Mouse (Mus musculus): ENCODE results near the gene Gm14124. TPM values are rescaled to one million over a fixed set of nuclear protein-coding genes. Genes with fewer than 3 reads are reported as not detected.

The Gm14124 gene
- polyA plus RNA-seq (2014; fragmentation: Illumina TruSeq; extraction: RNeasy Lipid Tissue Mini Kit (QIAGEN cat#74804); ENCODE audit: low read depth, low replicate concordance): not detected

GRCm38 (mm10) chr2:150257291-150257690 lies at the start of gene Gm14124:
Gene Gm14124, plus strand, starts transcription at chr2:150257517.

GRCm38 (mm10) chr2:150217600-150218362 lies 39.5 kb upstream of the Gm14124 start, which contains the start of gene Zfp937:
Gene Zfp937, plus strand, starts transcription at chr2:150218073.

DNA sequence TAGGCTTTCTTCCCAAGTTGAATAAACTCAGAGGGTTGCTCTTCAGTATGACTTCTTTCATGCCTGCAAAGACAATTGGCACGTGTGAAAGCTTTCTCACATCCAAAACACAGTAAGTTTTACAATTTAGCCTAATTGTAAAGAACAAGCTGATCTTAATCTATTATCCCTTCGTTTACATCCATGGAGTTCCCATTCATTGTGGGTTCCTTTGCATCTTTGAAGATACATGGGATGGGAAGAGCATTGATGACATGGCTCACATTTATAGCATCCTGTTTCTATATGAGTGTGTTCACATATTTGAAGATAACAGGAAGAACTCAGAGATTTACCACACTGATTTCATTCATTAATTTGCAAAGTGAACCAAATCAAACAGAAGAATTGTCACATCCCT lies 1.8 kb upstream of the Gm14124 start, which contains the start of gene Gm21994:
Gene Gm21994 (minus strand): TSS at position 101 of the 400 bp plus-strand sequence.

Other genes starting within 250 kb of the Gm14124 start
- gene Zfp120, start 120.8 kb upstream of the Gm14124 start, polyA plus RNA-seq (2014; fragmentation: Illumina TruSeq; extraction: RNeasy Lipid Tissue Mini Kit (QIAGEN cat#74804); ENCODE audit: low read depth, low replicate concordance): 6.3 TPM
- not detected for gene Gm10770, start 77.8 kb upstream of the Gm14124 start, polyA plus RNA-seq (2014; fragmentation: Illumina TruSeq; extraction: RNeasy Lipid Tissue Mini Kit (QIAGEN cat#74804); ENCODE audit: low read depth, low replicate concordance)
- gene Gm14139, start 75.8 kb upstream of the Gm14124 start, polyA plus RNA-seq (2014; fragmentation: Illumina TruSeq; extraction: RNeasy Lipid Tissue Mini Kit (QIAGEN cat#74804); ENCODE audit: low read depth, low replicate concordance): not detected
- gene Zfp937, start 39.4 kb upstream of the Gm14124 start, polyA plus RNA-seq (2014; fragmentation: Illumina TruSeq; extraction: RNeasy Lipid Tissue Mini Kit (QIAGEN cat#74804); ENCODE audit: low read depth, low replicate concordance): 1.0 TPM
- gene Gm21994, start 1.9 kb upstream of the Gm14124 start, polyA plus RNA-seq (2014; fragmentation: Illumina TruSeq; extraction: RNeasy Lipid Tissue Mini Kit (QIAGEN cat#74804); ENCODE audit: low read depth, low replicate concordance): 1.5 TPM
- not detected for gene Gm10130, start 66.2 kb downstream of the Gm14124 start, polyA plus RNA-seq (2014; fragmentation: Illumina TruSeq; extraction: RNeasy Lipid Tissue Mini Kit (QIAGEN cat#74804); ENCODE audit: low read depth, low replicate concordance)
- gene 3300002I08Rik, start 105.2 kb downstream of the Gm14124 start, polyA plus RNA-seq (2014; fragmentation: Illumina TruSeq; extraction: RNeasy Lipid Tissue Mini Kit (QIAGEN cat#74804); ENCODE audit: low read depth, low replicate concordance): 2.5 TPM
- gene Zfp442, start 194.0 kb downstream of the Gm14124 start, polyA plus RNA-seq (2014; fragmentation: Illumina TruSeq; extraction: RNeasy Lipid Tissue Mini Kit (QIAGEN cat#74804); ENCODE audit: low read depth, low replicate concordance): 3.7 TPM
- gene Zfp345, start 227.6 kb downstream of the Gm14124 start, polyA plus RNA-seq (2014; fragmentation: Illumina TruSeq; extraction: RNeasy Lipid Tissue Mini Kit (QIAGEN cat#74804); ENCODE audit: low read depth, low replicate concordance): not detected

Data from heart, adult 10 weeks (tissue).